Mouse (Mus musculus) adrenal gland (tissue): ENCODE data around the gene Mmp12.
"Not testable (repeated sequence)": the region's sequence is repeated elsewhere in the genome, so short reads cannot be mapped to it uniquely, and the experiment has no call there.

Source experiments
- intact Hi-C: fragments of 180-260 bp; cut with DNase I; formaldehyde crosslinking; loops from one replicate; pipeline ENCODE4 v1.15.1; 2025
- long read RNA-seq, 2 experiments: library from polyadenylated mRNA; unstranded; transcript quantifications; one replicate each; pipeline ENCODE4 v2.0.0; 2020; ENCODE audit warnings: borderline replicate concordance in 1 of 2; ENCODE audit not compliant: insufficient replicate concordance in 1 of 2

Mmp12 gene
- long read RNA-seq, experiment 1, transcript Mmp12-201 (10 exons, 3,607 nt) = major isoform, 20 of 22 reads
- long read RNA-seq, experiment 1, partial matches to known transcripts = 2 of 22 reads
- long read RNA-seq, experiment 1, other reads (novel, unspliced or antisense) = 0 of 22 reads
- long read RNA-seq, experiment 2, transcript Mmp12-201 (10 exons, 3,607 nt) = major isoform, 31 of 32 reads
- long read RNA-seq, experiment 2, partial matches to known transcripts = 0 of 32 reads
- long read RNA-seq, experiment 2, other reads (novel, unspliced or antisense) = 1 of 32 reads

- intact Hi-C loops = no loop called here
Measured at GRCm38 (mm10) chr9:7344107-7344506, at the start of gene Mmp12. TSS of gene Mmp12 (plus strand) at chr9:7344381.

- intact Hi-C loops = no loop called here
Measured at GRCm38 (mm10) chr9:7331847-7332246, 12.3 kb upstream of the Mmp12 start.

- intact Hi-C loops = no loop called here
Measured at GRCm38 (mm10) chr9:7335766-7336680, 8.2 kb upstream of the Mmp12 start.

- intact Hi-C loops = no loop called here
Measured at GRCm38 (mm10) chr9:7336740-7337483, 7.3 kb upstream of the Mmp12 start.

GRCm38 (mm10) chr9:7345513-7345912, 1.3 kb downstream of the Mmp12 start:
- intact Hi-C loops = no loop called here

- intact Hi-C loops = no loop called here
Measured at GRCm38 (mm10) chr9:7354535-7354934, 10.4 kb downstream of the Mmp12 start.

GRCm38 (mm10) chr9:7387947-7388346, 43.8 kb downstream of the Mmp12 start, which contains the start of gene Mmp1b:
TSS of gene Mmp1b (minus strand) at chr9:7388047.
- intact Hi-C loops = no loop called here

- intact Hi-C loops = not testable (repeated sequence)
Measured at GRCm38 (mm10) chr9:7396556-7396955, 52.4 kb downstream of the Mmp12 start.
